Mouse (Mus musculus) lung, embryonic 15.5 days (tissue): ENCODE measurements around the gene Cd151. TPM values are rescaled to one million over a fixed set of nuclear protein-coding genes. Genes with fewer than 3 reads are reported as not detected.

Experiments
- ATAC-seq: fragments of 200-750 bp; cut with Nextera tagmentation; 2 replicates; pipeline ENCODE4 v1.8.0; 2017; ENCODE audit warnings: moderate number of reproducible peaks, borderline replicate concordance; ENCODE audit not compliant: low FRiP score, low TSS enrichment; ENCODE audit errors: extremely low read depth
- H3K27ac ChIP-seq: fragments of 300-500 bp; sonication (generic); 2 replicates; pipeline ENCODE4 v1.5.1; 2015; ENCODE audit warnings: moderate library complexity, mild to moderate bottlenecking, inconsistent platforms
- H3K27me3 ChIP-seq: fragments of 300-500 bp; sonication (generic); 2 replicates; pipeline ENCODE4 v1.6.1; 2015; ENCODE audit warnings: inconsistent platforms
- H3K36me3 ChIP-seq: fragments of 300-500 bp; sonication (generic); 2 replicates; pipeline ENCODE4 v1.6.1; 2015; ENCODE audit warnings: inconsistent platforms
- H3K4me1 ChIP-seq: fragments of 300-500 bp; sonication (generic); 2 replicates; pipeline ENCODE4 v1.6.1; 2015; ENCODE audit warnings: inconsistent platforms
- H3K4me2 ChIP-seq: fragments of 300-500 bp; sonication (generic); 2 replicates; pipeline ENCODE4 v1.6.1; 2015; ENCODE audit warnings: inconsistent platforms, mild to moderate bottlenecking, moderate library complexity
- H3K4me3 ChIP-seq: fragments of 300-500 bp; sonication (generic); 2 replicates; pipeline ENCODE4 v1.5.1; 2015; ENCODE audit warnings: mild to moderate bottlenecking, inconsistent platforms
- H3K9ac ChIP-seq: fragments of 300-500 bp; sonication (generic); 2 replicates; pipeline ENCODE4 v1.6.1; 2015; ENCODE audit warnings: inconsistent platforms
- H3K9me3 ChIP-seq: fragments of 300-500 bp; sonication (generic); 2 replicates; pipeline ENCODE4 v1.6.1; 2016; ENCODE audit warnings: inconsistent platforms
- WGBS: fragments of 180-500 bp; shearing (Covaris S2); methylation state at CpG from one replicate; pipeline ENCODE4 v1.1.7; 2015; 5-methylcytosine and 5-hydroxymethylcytosine counted together
- polyA plus RNA-seq: library from polyadenylated mRNA; unstranded; fragments of >200 nt; fragmentation: Nextera tagmentation; extraction: Ambion mirVana; gene quantifications from 2 replicates; pipeline ENCODE4 v1.2.1, GENCODE M21; 2015

Gene Cd151
- polyA plus RNA-seq, 1 experiment from 2014 or later: 30.7 TPM

DNA sequence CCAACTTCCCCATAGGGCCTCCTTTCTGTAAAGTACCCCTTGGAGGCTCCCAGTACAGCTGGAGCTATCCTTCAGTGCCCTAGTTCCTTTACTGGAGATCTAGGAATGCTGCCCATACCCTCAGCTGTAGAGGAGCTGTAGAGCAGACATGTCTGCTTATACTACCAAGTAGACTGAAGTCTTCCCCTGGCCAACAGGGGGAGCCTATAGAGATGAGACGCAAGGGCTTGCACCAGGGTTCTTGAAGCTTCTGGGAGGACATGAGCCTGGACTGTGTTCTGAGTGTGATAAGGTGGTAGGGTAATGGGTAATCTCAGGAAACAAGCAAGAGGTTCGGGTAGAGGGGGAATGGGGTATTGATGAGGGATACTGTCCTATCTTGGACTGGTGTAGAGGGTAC lies 24.0 kb downstream of the Cd151 start:
- Histone ChIP-seq H3K9me3 (no peaks in the 10 kb centered on the region), H3K4me1 (no peaks in the 10 kb centered on the region), H3K9ac (no peak overlapping the region), H3K4me2 (no peak overlapping the region), H3K27ac (no peak overlapping the region), H3K27me3 (no peaks in the 10 kb centered on the region), H3K4me3 (no peak overlapping the region), H3K36me3 (peaks cover 30% of the 10 kb centered on the region)
- 88% methylated on average over 2 of the region's 2 CpGs for WGBS
- ATAC-seq: no peak

DNA sequence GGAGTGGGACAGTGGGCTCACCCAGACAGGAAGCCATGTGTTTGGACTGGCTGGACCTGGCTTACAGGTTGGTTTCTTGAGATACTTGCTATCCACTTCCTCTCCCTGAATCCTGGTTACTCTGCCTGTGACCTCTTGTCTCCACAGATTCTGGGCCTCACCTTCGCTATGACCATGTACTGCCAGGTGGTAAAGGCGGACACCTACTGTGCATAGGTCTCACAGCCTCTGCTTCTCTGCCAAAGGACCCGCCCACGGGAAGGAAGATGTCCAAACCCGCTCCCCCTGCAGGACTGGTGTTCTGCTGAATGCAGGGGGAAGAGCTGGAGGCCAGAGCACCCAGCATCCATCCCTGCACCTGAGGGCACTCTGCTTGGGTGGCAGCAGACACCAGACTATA lies 25.5 kb downstream of the Cd151 start:
- no peak overlapping the region for H3K27ac ChIP-seq
- ATAC-seq: no peak
- H3K4me3 ChIP-seq: no peak overlapping the region
- no peak overlapping the region for H3K4me2 ChIP-seq
- H3K36me3 ChIP-seq: peaks cover 30% of the 10 kb centered on the region
- no peaks in the 10 kb centered on the region for H3K27me3 ChIP-seq
- 81% methylated on average over 5 of the region's 5 CpGs for WGBS
- H3K4me1 ChIP-seq: no peaks in the 10 kb centered on the region
- no peaks in the 10 kb centered on the region for H3K9me3 ChIP-seq
- no peak overlapping the region for H3K9ac ChIP-seq

DNA sequence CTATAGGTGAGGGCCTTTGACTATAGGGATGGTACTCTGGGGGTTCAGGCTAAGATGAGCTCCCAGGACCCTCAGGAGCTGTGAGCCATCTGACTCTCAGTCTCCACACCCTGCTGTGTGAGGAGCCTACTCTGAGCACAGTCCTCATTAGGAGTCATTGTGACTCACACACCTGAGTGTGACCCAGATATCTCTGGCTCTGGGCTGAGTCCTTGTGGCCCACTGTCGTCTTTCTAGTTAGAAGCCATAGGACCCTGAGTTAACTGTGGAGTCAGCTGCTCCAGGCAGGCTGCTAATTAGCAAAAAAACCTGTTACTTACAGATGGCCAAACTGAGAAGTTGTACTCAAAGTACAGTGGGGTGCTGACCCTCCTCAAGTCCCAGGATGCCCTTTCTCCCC lies 26.5 kb downstream of the Cd151 start:
- Histone ChIP-seq H3K9ac (no peak overlapping the region), H3K27ac (no peak overlapping the region), H3K4me2 (no peak overlapping the region), H3K27me3 (no peaks in the 10 kb centered on the region), H3K9me3 (no peaks in the 10 kb centered on the region), H3K4me3 (no peak overlapping the region), H3K4me1 (no peaks in the 10 kb centered on the region), H3K36me3 (peaks cover 30% of the 10 kb centered on the region)
- 77% methylated on average over 1 of the region's 1 CpGs for WGBS
- no peak for ATAC-seq

DNA sequence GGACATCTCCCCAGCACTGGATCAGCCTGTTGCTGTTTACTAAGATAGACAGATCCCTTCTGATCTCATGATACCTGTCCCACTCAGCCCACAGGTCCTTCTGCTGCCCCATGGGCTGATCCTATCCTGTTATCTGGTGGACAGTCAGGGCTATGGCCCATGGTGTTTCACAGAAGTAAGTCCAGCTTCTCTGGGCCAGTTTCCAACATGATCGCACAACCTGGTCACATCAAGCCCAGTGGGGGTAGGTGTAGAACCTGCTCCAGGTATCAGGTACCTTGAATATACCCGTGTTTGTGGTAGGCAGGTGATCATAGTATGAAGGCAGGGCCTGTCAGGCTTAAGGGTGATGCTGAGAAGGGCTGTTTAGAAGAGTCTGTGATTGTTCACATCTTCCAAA lies 28.2 kb downstream of the Cd151 start:
- ATAC-seq: no peak
- H3K4me3 ChIP-seq: no peak overlapping the region
- WGBS: 86% methylated on average over 2 of the region's 2 CpGs
- no peaks in the 10 kb centered on the region for H3K9me3 ChIP-seq
- peaks cover 27% of the 10 kb centered on the region for H3K36me3 ChIP-seq
- H3K27me3 ChIP-seq: no peaks in the 10 kb centered on the region
- H3K4me2 ChIP-seq: no peak overlapping the region
- no peaks in the 10 kb centered on the region for H3K4me1 ChIP-seq
- no peak overlapping the region for H3K27ac ChIP-seq
- H3K9ac ChIP-seq: no peak overlapping the region

DNA sequence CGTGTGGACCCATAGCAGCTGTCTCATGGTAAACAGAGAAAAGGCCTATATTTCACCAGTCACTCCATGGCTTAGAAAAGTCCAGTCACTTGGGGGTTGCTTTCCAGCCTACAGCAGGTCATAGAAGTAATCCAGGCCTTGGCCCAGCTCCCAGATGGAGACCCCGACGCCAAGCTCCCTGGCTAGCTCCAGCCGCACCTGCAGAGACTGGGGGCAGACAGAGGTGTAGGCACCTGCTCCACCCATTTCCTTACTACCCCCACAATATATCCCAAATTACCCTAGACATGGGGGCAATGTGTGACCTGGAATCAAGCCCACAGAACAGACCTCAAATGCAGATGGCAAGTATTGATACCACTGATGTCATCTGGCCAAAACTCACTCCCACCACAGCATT lies 28.7 kb downstream of the Cd151 start:
- Histone ChIP-seq H3K27me3 (no peaks in the 10 kb centered on the region), H3K9ac (no peak overlapping the region), H3K27ac (no peak overlapping the region), H3K4me1 (no peaks in the 10 kb centered on the region), H3K36me3 (peaks cover 27% of the 10 kb centered on the region), H3K4me3 (no peak overlapping the region), H3K4me2 (no peak overlapping the region), H3K9me3 (no peaks in the 10 kb centered on the region)
- no peak for ATAC-seq
- WGBS: 71% methylated on average over 4 of the region's 4 CpGs

DNA sequence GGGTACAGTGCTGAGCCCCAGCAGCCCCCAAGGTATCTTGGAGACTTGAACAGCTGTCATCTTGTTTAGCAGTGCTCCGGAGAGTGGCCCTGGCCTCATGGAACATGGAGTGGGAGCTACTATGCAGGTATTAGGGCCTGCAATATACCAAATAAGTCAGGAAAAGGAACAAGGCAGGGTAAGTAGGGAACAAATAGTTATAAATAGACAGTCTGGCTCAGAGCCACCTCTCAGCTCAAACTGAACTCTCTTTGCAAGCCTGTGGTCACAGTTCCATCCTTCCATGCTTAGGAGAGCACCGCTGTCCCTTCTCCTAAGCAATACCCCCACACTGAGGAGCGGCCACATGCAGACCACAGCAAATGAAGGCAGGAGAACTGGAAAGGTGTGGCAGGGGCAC lies 30.4 kb downstream of the Cd151 start:
- no peak overlapping the region for H3K27ac ChIP-seq
- no peaks in the 10 kb centered on the region for H3K27me3 ChIP-seq
- H3K9me3 ChIP-seq: no peaks in the 10 kb centered on the region
- no peak overlapping the region for H3K9ac ChIP-seq
- 91% methylated on average over 3 of the region's 3 CpGs for WGBS
- H3K4me1 ChIP-seq: no peaks in the 10 kb centered on the region
- no peak overlapping the region for H3K4me3 ChIP-seq
- ATAC-seq: no peak
- peaks cover 15% of the 10 kb centered on the region; the same call in 1 of the 2 replicates for H3K36me3 ChIP-seq
- no peak overlapping the region for H3K4me2 ChIP-seq

DNA sequence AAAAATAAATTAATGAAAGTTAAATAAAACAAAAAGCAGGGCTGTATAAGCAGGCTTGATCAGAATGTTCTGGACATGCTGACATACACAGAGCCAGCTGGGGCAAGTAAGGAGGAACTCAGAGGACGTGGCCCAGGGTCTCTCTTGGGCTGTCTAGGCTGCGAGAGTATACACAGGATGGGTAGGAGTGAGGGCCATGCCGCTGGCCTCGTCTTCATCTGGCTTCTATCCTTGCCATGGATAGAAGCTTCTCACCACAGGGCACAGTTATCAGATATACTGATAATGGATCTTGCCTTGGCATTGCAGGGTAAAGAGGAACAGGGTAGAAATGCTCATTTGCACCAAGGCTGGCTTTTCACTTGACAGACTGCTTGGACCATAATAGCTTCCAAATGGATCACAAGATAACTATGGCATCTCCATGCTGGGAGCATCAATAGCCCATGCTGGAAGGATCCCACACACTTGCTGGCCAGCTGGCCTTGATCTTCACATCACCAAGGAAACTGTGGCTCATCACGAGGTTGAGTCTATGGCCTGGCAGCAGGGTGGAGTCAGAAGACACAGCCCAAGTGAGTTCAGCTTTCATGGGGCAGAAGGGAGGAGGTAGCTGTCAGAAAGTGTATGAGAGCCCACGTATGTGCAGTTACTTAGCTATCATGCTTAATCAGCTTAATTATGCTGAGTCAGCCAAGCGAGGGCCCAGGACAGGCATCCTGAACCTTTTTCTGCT lies 34.8 kb downstream of the Cd151 start:
- no peaks in the 10 kb centered on the region for H3K27me3 ChIP-seq
- 81% methylated on average over 7 of the region's 7 CpGs for WGBS
- no peak for ATAC-seq

DNA sequence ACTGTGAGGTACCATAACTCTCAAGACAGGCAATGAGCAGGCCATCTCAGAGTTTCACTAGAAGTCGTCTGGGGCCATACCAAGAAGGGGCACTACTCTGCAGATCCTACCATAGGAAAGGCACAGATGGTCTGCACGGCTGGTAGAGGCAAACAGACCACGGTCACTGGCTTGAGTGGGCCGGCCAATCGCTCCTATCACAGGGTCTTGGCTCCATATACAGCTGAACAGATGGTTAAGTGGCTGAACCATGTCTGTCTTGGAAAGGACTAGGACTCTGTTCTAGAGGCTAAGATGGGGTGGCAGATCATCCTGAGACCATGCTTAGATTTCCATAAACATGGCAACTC lies 35.3 kb downstream of the Cd151 start:
- 88% methylated on average over 5 of the region's 5 CpGs for WGBS
- Histone ChIP-seq H3K9ac (no peak overlapping the region), H3K4me1 (no peaks in the 10 kb centered on the region), H3K4me3 (no peak overlapping the region), H3K27ac (no peak overlapping the region), H3K9me3 (no peaks in the 10 kb centered on the region), H3K4me2 (no peak overlapping the region), H3K36me3 (no peaks in the 10 kb centered on the region), H3K27me3 (no peaks in the 10 kb centered on the region)
- no peak for ATAC-seq

More for the DNA sequence above, 34.8 kb downstream of the Cd151 start:
- no peak overlapping the region for H3K4me3 ChIP-seq
- H3K36me3 ChIP-seq: no peaks in the 10 kb centered on the region
- H3K4me2 ChIP-seq: no peak overlapping the region
- no peak overlapping the region for H3K9ac ChIP-seq
- H3K27ac ChIP-seq: no peak overlapping the region
- no peaks in the 10 kb centered on the region for H3K9me3 ChIP-seq
- no peaks in the 10 kb centered on the region for H3K4me1 ChIP-seq

DNA sequence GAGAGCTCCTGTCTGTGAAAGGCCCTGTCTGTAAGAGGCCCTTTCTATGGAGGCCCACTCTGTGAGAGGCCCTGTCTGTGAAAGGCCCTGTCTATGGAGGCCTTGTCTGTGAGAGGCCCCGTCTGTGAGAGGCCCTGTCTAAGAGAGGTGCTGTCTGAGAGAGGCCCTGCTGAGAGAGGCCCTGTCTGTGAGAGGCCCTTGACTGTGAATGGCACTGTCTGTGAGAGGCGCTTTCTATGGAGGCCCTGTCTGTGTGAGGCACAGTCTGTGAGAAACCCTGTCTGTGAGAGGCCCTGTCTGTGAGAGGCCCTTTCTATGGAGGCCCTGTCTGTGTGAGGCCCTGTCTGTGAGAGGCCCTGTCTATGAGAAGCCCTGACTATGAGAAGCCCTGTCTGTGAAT lies 39.1 kb downstream of the Cd151 start:
- no peak overlapping the region for H3K27ac ChIP-seq
- H3K9ac ChIP-seq: no peak overlapping the region
- H3K27me3 ChIP-seq: no peaks in the 10 kb centered on the region
- H3K4me3 ChIP-seq: no peak overlapping the region
- ATAC-seq: no peak
- H3K4me1 ChIP-seq: no peaks in the 10 kb centered on the region
- 67% methylated on average over 2 of the region's 2 CpGs for WGBS
- H3K36me3 ChIP-seq: 0 out of 2 replicates have a peak, but pooled peaks cover 4% of the 10 kb centered on the region
- H3K9me3 ChIP-seq: no peaks in the 10 kb centered on the region
- H3K4me2 ChIP-seq: no peak overlapping the region

DNA sequence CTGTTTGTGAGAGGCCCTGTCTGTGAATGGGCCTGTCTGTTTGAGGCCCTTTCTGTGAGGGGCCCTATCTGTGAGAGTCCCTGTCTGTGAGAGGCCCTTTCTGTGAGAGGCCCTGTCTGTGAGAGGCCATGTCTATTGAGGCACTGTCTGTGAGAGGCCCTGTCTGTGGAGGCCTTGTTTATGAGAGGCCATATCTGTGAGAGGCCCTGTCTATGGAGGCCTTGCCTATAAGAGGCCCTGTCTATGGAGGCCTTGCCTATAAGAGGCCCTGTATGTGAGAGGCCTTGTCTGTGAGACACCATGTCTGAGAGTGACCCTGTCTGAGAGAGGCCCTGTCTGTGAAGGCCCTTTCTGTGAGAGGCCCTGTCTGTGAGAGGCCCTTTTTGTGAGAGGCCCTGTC lies 41.0 kb downstream of the Cd151 start:
- Histone ChIP-seq H3K27ac (no peak overlapping the region), H3K27me3 (no peaks in the 10 kb centered on the region), H3K36me3 (0 out of 2 replicates have a peak, but pooled peaks cover 4% of the 10 kb centered on the region), H3K4me1 (no peaks in the 10 kb centered on the region), H3K9ac (no peak overlapping the region), H3K4me2 (no peak overlapping the region), H3K9me3 (no peaks in the 10 kb centered on the region), H3K4me3 (no peak overlapping the region)
- no peak for ATAC-seq

DNA sequence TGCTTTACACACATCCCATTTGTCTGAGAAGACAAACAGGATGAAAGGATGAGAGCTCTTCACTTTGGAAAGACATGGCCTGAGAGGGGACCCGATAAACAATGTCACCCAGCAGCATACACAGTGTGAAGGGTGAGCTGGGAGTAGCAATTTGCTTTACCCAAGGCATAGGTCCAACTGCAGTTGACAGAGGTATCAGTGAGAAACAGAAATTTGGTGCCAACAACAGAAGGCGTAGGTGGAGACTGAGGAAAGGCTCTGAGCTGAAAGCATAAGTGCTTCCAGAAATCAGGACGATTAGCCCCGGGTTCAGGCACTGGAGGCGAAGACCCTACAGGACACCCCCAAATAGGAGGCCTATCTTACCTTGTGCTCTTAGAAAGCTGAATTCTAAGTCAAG lies 43.0 kb downstream of the Cd151 start:
- H3K27me3 ChIP-seq: no peaks in the 10 kb centered on the region
- WGBS: 83% methylated on average over 5 of the region's 5 CpGs
- no peak overlapping the region for H3K9ac ChIP-seq
- H3K36me3 ChIP-seq: 0 out of 2 replicates have a peak, but pooled peaks cover 4% of the 10 kb centered on the region
- no peaks in the 10 kb centered on the region for H3K9me3 ChIP-seq
- H3K4me2 ChIP-seq: no peak overlapping the region
- H3K4me1 ChIP-seq: no peaks in the 10 kb centered on the region
- no peak for ATAC-seq
- H3K27ac ChIP-seq: no peak overlapping the region
- no peak overlapping the region for H3K4me3 ChIP-seq

DNA sequence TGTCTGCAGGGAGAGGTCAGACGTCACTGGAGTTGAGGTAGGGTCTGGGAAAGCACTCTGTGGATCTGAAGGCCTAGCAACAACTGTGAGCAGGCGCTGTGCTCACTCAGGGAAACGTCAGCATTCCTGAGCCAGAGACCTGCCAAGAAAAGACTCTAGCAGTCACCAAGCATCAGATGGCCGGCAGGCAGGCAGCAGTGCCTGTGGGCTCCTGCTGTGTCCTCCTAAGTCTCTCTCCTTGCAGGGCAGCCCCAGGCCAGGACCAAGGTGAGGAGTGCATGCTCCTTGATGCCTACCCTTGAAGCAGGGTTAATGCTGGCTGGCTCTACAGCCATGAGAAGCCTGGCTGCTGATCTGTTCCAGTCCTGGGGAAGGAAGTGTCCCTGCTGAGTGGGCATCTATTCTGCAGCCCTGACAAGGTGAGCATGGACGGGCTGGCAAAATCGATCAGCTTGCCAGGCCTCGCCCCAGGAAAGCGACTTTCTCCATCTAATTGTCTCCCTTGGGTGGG lies 43.5 kb downstream of the Cd151 start:
- H3K9ac ChIP-seq: no peak overlapping the region
- no peaks in the 10 kb centered on the region for H3K4me1 ChIP-seq
- H3K27ac ChIP-seq: no peak overlapping the region
- WGBS: 71% methylated on average over 8 of the region's 8 CpGs
- H3K9me3 ChIP-seq: no peaks in the 10 kb centered on the region
- no peak for ATAC-seq
- 0 out of 2 replicates have a peak, but pooled peaks cover 4% of the 10 kb centered on the region for H3K36me3 ChIP-seq
- no peak overlapping the region for H3K4me2 ChIP-seq
- H3K27me3 ChIP-seq: no peaks in the 10 kb centered on the region
- H3K4me3 ChIP-seq: no peak overlapping the region
